Mouse (Mus musculus) left cerebral cortex, postnatal 36 days (tissue): ENCODE data around the gene Lama2. TPM values are rescaled to one million over a fixed set of nuclear protein-coding genes. Genes with fewer than 3 reads are reported as not detected.
"Not testable (repeated sequence)": the region's sequence is repeated elsewhere in the genome, so short reads cannot be mapped to it uniquely, and the experiment has no call there.

Experiments used
- DNase-seq, 2 experiments: peaks; one replicate each; pipeline ENCODE4 v3.0.0; 2021 to 2022; ENCODE audit warnings: low spot score in 2 of 2, mixed read lengths in 1 of 2
- intact Hi-C: fragments of 180-260 bp; cut with DNase I; formaldehyde crosslinking; loops from one replicate; pipeline ENCODE4 v1.15.1; 2025
- total RNA-seq, 2 experiments: library from RNA; stranded (reverse); gene quantifications; 2 replicates each; pipeline ENCODE4 v1.2.3; 2021

Gene Lama2
- total RNA-seq, 2 experiments from 2014 or later: 7.4 to 7.8 TPM

- intact Hi-C loops: no loop called here
- DNase-seq: no peak
Observed at GRCm38 (mm10) chr10:26974224-26974623, 645.3 kb downstream of the Lama2 start.

GRCm38 (mm10) chr10:26973575-26973974 lies 646.0 kb downstream of the Lama2 start:
- DNase-seq: no peak
- intact Hi-C loops: no loop called here

- no peak for DNase-seq
- intact Hi-C loops: no loop called here
Observed at GRCm38 (mm10) chr10:26958513-26958912, 661.0 kb downstream of the Lama2 start.

- no peak for DNase-seq
- intact Hi-C loops: no loop called here
Observed at GRCm38 (mm10) chr10:26950448-26950847, 669.1 kb downstream of the Lama2 start.

- no peak for DNase-seq
- intact Hi-C loops: no loop called here
Observed at GRCm38 (mm10) chr10:26949667-26950066, 669.9 kb downstream of the Lama2 start.

- intact Hi-C loops: no loop called here
- DNase-seq: no peak
Observed at GRCm38 (mm10) chr10:26948331-26948730, 671.2 kb downstream of the Lama2 start.

GRCm38 (mm10) chr10:26939549-26939948 lies 680.0 kb downstream of the Lama2 start:
- no peak for DNase-seq
- intact Hi-C loops: no loop called here

GRCm38 (mm10) chr10:26938464-26938863 lies 681.1 kb downstream of the Lama2 start:
- DNase-seq, intact Hi-C loops: not testable (repeated sequence)

GRCm38 (mm10) chr10:26936056-26936455 lies 683.5 kb downstream of the Lama2 start:
- intact Hi-C loops, DNase-seq: not testable (repeated sequence)
